Mouse (Mus musculus) embryonic fibroblast, embryonic 13.5 days (primary cell): ENCODE results near the gene Bcap29. TPM values are rescaled to one million over a fixed set of nuclear protein-coding genes. Genes with fewer than 3 reads are reported as not detected.

Experiments
- H3K27ac ChIP-seq: 2 replicates; pipeline ENCODE4 v1.5.1; 2012; ENCODE audit warnings: low read length, control low read depth, inconsistent platforms; ENCODE audit not compliant: insufficient read depth
- H3K4me1 ChIP-seq: 2 replicates; pipeline ENCODE4 v1.6.1; 2011; ENCODE audit warnings: low read length; ENCODE audit not compliant: control insufficient read depth, insufficient read depth
- H3K4me3 ChIP-seq: 2 replicates; pipeline ENCODE4 v1.5.1; 2011; ENCODE audit warnings: mild to moderate bottlenecking, control low read depth, low read length; ENCODE audit not compliant: insufficient read depth
- CTCF ChIP-seq: IDR thresholded peaks from 2 replicates; pipeline ENCODE4 v1.5.1; 2011; ENCODE audit warnings: mild to moderate bottlenecking, control low read depth, low read length, moderate library complexity, borderline replicate concordance; ENCODE audit not compliant: insufficient read depth
- POLR2A ChIP-seq: IDR thresholded peaks from 2 replicates; pipeline ENCODE4 v1.6.1; 2011; ENCODE audit warnings: low read depth, mild to moderate bottlenecking, control low read depth, low read length, moderate library complexity
- polyA plus RNA-seq: library from polyadenylated mRNA; stranded (reverse); fragments of >200 nt; gene quantifications from 2 replicates; pipeline ENCODE4 v1.2.4, GENCODE M21; 2011; ENCODE audit warnings: low read depth; ENCODE audit not compliant: missing spikeins, insufficient read length

Bcap29 gene
- polyA plus RNA-seq, 1 experiment: 31.7 TPM

DNA sequence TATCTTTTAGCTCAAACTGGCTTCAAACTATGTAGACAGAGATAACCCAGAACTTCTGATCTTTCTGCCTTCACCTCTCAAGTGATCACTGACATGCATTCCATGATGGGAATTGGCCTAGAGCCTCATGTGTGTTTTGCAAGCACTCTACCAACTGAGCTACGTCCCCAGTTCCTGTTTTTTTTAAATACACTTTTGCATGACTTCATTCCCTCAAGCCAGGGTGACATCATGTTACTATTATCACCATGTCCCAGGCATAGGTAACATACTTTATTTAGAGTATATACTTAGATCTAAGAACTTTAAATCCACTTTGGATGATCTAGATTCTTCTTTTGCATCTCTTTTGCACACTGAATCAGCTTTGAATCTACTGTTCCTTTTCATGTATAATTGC, 88.4 kb downstream of the Bcap29 start:
- H3K4me1 ChIP-seq: no peaks in the 10 kb centered on the region
- H3K4me3 ChIP-seq: no peak overlapping the region
- no peak for TF ChIP-seq POLR2A
- TF ChIP-seq CTCF: no peak
- H3K27ac ChIP-seq: no peak overlapping the region

DNA sequence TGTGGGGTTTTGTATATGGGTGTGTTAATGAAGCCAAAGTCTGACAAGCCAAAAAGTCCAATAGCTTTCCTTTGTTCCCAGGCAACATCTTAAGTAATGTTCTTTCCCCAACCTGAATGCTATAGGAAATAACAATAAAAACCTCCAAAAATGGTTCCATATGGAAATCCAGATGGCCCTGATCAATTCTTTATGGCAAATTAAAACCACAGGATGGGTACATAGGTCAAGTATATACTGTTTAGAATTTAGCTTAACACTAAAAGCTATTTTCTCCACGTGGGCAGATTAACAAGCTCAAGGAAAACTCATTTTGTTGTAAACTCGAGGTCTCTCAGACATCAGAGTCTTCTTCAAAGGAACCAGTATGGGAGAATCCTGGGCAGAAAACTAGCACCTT, 89.2 kb downstream of the Bcap29 start:
- TF ChIP-seq CTCF: no peak
- no peak for TF ChIP-seq POLR2A

DNA sequence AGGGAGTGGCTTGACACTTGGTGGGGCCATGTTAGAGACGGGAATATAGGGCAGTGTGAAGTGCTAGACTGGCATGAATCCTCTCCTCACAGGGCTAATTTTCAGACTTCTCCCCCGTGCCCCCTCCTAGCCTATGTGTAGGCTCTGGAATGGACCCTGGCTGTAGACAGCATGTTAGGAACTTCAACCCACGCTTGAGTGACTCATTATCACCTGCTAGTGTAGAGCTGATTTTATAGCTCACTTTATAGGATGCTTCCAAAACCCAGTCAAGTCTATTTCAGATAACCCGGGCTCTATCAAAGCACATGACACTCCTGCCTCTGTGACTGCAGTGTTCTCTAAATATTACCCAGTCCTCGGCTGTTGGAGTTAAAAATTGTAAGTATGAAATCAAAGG, 92.9 kb downstream of the Bcap29 start:
- TF ChIP-seq CTCF (no peak), POLR2A (no peak)
- no peak overlapping the region for H3K4me3 ChIP-seq
- no peaks in the 10 kb centered on the region for H3K4me1 ChIP-seq
- H3K27ac ChIP-seq: no peak overlapping the region

More for the DNA sequence above, 89.2 kb downstream of the Bcap29 start:
- H3K4me1 ChIP-seq: no peaks in the 10 kb centered on the region
- H3K4me3 ChIP-seq: no peak overlapping the region
- no peak overlapping the region for H3K27ac ChIP-seq

Other genes starting within 250 kb of the Bcap29 start
- gene Slc26a3, start 243.8 kb downstream of the Bcap29 start, polyA plus RNA-seq: not detected in 2 replicates
- 16.2 and 21.8 TPM in 2 replicates for gene Cbll1, start 135.0 kb downstream of the Bcap29 start, polyA plus RNA-seq
- not detected in 2 replicates for gene Slc26a4, start 74.7 kb downstream of the Bcap29 start, polyA plus RNA-seq
- gene Dus4l, start 20.2 kb upstream of the Bcap29 start, polyA plus RNA-seq: 12.2 and 14.0 TPM in 2 replicates
- 34.7 and 48.3 TPM in 2 replicates for gene Cog5, start 20.2 kb upstream of the Bcap29 start, polyA plus RNA-seq
- gene Gpr22, start 79.3 kb upstream of the Bcap29 start, polyA plus RNA-seq: not detected in 2 replicates